Mouse (Mus musculus): Measurements from ENCODE around the gene Pttg1ip.

The Pttg1ip gene

DNA sequence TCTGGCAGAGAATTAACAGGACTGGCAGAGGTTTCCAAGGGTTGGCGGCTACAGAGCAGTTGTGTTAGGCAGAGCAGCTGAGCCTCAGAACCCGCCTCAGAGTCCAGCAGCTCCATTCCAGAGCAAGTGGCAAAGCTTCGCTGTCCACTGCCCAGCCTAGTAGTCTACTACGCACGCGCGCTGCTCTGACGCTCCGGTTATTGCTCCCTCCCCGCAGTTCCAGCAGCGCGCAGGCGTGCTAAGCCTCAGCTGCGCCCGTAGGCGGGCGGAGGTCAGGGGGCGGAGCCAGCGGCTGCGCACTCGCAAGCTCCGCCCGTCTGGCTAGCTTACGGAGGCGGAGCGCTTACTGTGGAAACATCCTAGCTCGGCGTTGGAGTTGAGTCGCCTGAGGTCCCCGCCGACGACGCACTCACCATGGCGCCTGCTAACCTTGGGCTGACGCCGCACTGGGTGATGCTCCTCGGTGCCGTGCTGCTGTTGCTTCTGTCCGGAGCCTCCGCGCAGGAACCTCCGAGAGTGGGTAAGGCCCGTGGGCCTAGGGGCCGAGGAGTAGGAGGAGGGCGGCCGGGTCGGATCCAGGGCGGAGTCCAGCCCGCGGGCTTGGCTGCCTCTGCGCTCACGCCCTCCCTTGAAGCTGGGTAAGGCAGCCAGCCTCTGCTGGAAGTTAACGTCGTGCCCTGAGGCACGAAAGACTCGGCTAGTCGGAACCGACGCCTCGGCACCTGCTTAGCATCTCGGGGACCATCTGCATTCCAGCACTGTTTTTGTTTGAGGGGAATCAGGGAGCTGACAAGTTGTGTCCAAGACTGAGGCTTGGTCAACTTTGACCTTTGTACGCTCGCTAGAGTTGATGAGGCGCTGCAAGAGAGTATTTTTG lies at the start of gene Pttg1ip:
TSS of gene Pttg1ip (plus strand) at position 313 of the 877 bp plus-strand sequence.
- in situ Hi-C loops (cut with MboI; ENCODE audit: low sequenced_read_pairs), result no loop called here

DNA sequence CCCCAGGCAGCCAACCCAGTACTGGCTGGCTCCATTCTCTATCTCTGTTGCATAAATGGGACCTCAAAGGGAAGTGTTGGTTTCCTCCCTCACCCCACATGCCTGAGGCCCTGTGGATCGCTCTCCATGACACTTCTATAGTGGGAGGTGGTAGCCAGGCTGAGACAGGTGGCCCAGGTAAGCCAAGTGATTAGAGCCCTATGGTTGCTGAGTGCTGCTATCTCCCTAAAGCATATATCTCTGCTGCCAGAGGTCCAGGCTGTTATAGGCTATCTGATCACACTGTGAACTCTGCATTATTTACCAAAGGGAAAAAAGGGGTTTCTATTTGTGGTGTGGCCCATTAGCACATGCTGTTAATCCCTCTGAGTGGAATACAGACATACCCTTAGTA lies 49.5 kb upstream of the Pttg1ip start:
- in situ Hi-C loops (cut with MboI; ENCODE audit: low sequenced_read_pairs), result no loop called here

DNA sequence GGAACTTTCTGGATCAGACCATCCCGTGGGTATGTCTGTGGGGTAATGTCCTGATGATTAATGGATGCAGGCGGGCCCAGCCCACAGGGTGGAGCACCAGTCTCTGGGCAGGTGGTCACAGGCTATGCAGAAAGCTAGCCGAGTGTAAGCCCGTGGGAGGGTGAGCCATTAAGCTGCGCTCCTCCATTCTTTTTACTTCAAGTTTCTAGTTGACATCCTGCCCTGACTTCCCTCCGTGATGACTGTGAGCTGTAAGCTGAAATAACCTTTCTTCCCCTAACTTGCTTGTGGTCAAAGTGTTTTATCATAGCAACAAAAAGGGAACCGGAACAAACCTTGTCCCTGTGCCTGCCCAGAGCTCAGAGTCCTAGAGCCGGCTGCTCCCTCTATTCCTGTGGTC lies 44.8 kb upstream of the Pttg1ip start:
- in situ Hi-C loops (cut with MboI; ENCODE audit: low sequenced_read_pairs), result no loop called here

DNA sequence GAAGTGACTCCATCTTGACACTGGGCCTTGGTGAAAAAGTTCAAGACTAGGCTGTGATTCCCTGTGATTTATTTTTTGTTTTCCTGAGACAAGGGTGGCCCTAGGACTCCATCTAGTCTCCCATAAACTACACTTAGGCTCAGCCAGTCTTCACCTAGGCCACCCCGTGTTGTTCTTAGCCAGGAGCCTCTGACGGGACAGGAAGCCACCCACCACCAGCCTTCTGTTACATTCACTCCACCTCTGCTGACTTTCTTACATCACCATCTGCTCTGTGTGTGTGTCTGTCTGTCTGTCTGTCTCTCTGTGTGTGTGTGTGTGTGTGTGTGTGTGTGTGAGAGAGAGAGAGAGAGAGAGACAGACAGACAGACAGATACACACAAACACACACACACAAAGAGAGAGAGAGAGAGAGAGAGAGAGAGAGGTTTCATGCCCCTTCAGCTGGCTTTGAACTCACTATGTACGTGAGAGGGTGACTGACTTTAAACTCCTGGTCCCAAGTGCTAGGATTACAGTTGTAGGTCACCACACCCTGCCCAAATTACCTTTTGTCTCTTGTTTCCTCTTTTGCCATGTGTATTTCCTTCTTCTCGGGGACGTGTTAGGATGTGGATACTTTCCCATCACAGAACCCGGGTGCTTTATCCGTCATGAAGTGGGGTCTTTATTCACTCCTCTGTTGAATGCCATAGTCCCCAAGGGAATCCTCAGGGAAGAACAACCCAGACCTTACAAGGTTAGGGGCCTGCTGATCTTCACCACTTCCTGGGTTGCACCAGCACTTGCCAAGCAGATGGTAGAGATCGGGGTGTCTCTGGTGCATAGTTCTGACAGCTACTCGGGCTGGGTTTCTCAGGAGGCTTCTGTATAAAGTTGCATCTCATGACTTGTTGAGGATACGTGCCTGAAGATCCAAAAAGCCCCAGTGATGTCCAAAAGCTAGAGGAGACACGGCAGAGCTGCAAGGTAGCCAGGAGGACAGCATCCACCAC lies 44.0 kb upstream of the Pttg1ip start:
- in situ Hi-C loops (cut with MboI; ENCODE audit: low sequenced_read_pairs), result no loop called here

DNA sequence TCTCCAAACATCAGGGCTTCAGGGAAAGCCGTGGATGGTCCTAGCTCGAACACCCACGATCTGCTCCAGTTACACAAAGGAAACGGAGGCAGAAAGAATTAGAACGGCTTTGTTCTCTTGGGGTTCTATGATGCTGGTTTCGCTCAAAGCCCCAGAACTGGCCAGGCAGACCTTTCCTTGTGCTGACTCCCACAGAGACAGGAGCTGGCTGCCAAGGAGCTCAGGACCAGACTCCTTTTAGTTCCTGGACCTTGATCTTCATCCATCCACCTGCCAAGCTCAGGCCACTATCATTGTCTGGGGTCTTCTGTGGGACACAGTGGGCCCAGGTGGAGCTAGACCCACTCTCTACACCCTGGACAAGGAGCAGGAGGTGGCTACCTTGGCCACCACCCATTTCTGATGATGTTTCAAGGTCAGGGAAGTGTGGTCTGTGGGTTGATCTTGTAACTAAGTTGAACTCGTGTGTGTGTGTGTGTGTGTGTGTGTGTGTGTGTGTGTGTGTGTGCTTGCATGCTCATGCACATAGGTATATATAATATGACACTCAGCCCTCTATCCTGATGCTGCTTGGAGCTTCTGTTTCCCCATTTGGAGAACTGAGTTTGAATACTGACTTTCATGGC lies 42.1 kb upstream of the Pttg1ip start:
- in situ Hi-C loops (cut with MboI; ENCODE audit: low sequenced_read_pairs), result no loop called here

DNA sequence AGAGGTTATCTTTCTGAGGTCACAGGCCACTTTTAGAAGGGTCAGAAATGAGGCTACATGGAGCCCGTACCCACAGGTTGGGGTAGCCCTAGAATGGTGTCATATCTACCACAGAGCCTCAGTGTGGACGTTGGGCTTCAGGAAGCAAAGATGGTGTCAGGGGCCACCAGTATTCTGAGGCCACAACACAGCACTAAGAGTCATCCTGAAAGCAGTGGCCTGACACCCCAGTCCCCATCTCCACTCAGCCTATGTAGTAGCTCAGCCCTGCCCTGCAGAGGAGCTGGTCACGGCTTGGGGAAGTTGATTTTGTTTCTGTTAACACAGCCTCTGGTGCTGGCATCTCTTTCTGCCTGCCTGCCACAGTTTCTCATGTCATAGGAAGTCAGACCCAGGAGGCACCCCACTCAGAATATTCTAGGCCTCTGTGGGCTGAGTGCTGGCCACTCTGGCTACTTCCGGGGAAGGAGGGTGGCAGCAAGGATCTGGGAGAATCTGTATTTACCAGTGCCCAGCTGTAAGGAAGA lies 40.9 kb upstream of the Pttg1ip start:
- in situ Hi-C loops (cut with MboI; ENCODE audit: low sequenced_read_pairs), result no loop called here

DNA sequence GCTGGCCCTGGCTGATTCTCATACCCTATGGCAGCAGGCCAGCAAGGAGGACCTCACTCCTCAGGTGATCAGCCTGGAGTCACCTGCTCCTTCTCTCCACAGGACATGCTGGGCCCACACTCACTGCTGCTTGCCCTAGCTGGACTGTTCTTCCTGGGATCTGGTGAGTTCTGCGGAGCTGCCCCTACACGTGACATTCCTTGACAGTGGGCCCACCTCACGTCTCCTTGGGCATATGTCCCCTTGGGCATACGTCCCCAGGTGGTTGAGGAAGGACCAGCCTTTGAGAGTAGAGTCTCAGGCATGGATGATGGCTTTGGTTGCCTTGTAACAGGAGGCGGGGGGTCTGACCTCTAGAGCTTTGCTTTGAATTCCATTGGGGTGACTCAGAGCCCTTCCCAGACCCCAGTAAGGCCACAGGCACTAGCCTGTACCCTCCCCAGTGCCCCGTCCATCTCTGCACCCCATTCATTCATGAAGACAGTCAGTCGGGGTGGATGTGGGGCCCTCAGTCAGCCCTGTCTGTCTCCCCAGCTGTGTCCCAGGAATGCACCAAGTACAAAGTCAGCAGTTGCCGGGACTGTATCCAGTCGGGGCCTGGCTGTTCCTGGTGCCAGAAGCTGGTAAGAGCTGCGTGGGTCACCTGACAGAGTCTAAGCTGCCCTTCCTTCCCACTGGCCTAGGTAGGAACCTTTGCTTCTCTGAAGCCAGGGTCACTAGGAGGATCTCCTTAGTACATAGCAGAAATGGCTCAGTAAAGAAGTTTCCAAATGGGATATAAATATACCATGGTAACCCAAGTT lies 39.5 kb upstream of the Pttg1ip start:
- in situ Hi-C loops (cut with MboI; ENCODE audit: low sequenced_read_pairs), result no loop called here

DNA sequence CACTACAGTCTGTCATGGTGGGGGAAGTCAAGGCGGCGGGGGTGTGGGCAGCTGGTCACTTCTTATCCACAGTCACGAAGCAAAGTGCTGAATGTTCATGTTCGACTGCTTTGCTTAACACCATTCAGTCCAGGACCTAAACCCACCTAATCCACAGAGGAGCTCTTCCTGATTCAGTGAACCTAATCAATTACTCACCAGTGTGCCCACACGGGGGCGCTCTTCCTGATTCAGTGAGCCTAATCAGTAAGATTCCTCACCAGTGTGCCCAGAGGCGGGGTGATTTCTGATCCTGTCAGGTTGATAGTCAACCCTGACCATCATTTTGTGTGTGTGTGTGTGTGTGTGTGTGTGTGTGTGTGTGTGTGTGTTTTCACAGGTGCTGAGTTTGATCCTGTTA lies 38.3 kb upstream of the Pttg1ip start:
- in situ Hi-C loops (cut with MboI; ENCODE audit: low sequenced_read_pairs), result no loop called here

DNA sequence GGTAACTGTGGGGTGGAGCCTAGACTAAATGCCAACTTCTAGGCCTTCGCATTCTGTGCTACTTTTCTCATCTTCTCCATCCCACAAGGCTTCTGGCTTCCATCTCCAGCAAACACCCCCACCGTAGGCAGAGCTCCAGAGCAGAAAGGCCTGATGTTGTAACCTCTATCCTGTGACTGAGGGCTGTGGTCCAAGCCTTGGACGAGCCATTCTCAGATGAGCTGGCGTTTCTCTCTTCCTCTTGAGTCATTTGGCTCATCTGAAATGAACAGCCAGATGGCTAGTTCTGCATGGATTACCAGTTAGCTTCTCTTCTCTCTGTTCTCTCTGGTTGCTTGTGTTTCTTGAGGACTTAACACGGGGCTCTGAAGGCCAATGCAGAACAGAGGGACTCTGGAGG lies 36.6 kb upstream of the Pttg1ip start:
- in situ Hi-C loops (cut with MboI; ENCODE audit: low sequenced_read_pairs), result no loop called here

DNA sequence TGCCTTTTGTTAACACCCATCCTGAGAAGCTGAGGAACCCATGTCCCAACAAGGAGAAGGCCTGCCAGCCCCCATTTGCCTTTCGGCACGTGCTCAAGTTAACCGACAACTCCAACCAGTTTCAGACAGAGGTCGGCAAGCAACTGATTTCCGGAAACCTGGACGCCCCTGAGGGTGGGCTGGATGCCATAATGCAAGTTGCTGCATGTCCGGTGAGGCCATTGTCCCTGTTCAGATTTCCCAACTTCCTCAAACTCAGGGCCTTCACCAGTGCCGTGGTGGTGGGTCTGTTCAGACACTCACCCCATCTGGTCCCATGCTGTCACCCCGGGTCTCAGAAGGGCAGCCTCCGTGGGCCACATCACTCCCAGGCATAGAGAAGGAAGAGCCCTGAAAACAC lies 32.9 kb upstream of the Pttg1ip start:
- in situ Hi-C loops (cut with MboI; ENCODE audit: low sequenced_read_pairs), result no loop called here

DNA sequence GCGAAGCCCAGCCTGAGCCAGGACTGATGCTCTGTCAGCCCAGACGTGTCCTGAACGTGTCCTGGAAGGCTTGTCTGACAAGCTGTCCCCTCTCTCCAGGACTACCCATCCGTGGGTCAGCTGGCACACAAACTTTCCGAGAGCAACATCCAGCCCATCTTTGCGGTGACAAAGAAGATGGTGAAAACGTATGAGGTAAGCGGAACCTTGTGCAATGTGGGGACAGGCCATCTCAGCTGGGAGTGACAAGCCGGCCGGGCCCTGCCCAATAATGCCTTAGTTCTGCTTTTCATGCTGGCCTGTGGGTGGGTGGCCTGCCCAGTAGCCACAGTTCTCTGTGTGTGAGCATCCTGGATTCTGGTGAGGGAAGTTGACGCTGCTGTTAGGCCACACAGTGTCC lies 30.6 kb upstream of the Pttg1ip start:
- in situ Hi-C loops (cut with MboI; ENCODE audit: low sequenced_read_pairs), result no loop called here

DNA sequence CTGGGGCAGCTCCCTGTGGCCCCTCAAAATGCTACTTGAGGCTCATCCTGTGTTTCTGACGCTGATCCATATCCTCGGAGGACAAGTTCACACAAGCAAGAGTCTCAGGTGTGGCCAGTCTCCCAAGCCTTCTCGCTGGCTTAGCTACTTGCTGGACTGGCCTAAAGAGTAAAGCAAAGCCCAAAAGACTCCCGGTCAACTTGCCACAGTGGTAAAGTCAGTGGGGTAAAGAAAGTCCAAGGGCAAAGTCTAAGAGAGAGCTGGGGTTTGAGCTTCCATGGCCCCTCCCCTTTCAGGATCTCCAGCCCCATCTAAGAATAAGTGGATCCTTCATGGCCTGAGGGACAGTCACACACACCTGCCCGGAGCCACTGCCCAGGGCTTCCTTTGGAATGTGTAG lies 29.4 kb upstream of the Pttg1ip start:
- in situ Hi-C loops (cut with MboI; ENCODE audit: low sequenced_read_pairs), result no loop called here

DNA sequence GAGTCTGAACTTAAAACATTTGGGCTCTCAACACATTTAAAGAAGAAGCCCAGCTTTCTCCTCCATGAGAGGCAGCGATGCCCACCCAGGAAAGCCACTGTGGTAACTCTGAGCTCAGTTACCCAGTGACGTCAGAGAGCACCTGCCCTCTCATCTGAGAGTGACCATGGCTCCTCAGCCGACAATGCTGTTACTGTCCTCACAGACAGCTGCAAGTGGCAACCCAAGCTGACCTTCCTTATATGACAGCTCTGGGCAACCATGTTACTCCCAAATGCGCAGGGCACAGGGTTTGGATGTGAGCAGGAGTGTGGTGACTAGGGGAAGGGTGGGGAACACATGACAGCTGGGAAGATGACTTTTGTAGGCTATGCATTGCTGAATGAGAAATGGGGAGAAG lies 28.2 kb upstream of the Pttg1ip start:
- in situ Hi-C loops (cut with MboI; ENCODE audit: low sequenced_read_pairs), result no loop called here

DNA sequence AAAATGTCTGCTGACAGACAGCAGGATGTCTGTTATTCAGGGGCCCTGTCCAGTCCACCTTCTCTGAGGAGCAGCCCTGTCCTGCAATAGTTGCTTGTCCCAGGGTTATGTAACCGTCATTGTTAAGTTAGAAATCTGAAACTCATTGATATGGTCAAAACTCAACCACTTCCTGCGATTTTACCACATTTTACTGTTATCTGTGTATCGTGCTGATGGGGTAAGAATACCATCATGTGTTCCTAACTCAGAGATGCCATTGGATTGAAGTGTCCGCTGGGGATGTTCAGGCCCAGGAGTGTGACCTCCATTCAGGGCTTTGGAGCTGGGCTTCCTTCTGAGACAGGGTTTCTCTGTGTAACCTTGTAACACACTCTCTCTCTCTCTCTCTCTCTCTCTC lies 26.6 kb upstream of the Pttg1ip start:
- in situ Hi-C loops (cut with MboI; ENCODE audit: low sequenced_read_pairs), result loop anchor here (5.0 kb wide), 1 partner anchor 33 kb away; no protein-coding TSS in a partner anchor

DNA sequence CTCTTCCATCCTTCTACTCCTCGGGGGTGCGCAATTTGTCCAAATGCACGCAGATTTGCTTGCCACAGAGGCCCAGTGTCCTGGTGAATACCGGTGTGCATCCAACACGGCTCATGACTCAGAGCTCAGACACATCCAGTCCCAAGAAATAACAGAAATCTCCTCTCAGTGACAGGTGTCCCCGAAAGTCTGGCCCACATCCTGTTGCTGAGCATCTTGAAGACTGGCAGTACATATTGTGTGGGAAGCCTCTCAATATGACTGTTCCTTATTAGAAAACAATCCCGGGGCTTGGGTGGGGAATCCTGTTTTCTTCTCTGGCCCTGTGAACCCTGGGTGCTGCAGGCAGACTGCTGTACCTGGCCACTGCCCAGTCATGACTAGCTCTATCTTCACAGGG lies 24.9 kb upstream of the Pttg1ip start:
- in situ Hi-C loops (cut with MboI; ENCODE audit: low sequenced_read_pairs), result loop anchor here (5.0 kb wide), 1 partner anchor 34 kb away; no protein-coding TSS in a partner anchor

DNA sequence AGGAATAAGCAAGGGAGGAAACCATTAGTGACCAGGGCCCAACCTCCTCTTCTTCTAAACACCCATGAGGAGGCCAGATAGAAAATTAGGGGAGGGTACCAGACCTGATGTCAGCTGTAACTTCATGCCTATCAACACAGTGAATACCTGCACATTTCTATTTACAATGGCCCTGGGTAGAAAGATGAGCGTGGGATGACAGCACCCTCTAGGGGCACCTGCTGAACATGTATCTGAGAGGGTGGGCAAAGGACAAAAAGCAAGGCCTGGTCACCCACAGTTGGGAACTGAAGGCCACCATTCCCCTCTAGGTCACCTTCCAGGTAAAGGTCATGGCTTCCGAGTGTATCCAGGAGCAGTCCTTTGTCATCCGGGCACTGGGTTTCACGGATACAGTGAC lies 23.9 kb upstream of the Pttg1ip start:
- in situ Hi-C loops (cut with MboI; ENCODE audit: low sequenced_read_pairs), result loop anchor here (5.0 kb wide), 1 partner anchor 35 kb away; no protein-coding TSS in a partner anchor

DNA sequence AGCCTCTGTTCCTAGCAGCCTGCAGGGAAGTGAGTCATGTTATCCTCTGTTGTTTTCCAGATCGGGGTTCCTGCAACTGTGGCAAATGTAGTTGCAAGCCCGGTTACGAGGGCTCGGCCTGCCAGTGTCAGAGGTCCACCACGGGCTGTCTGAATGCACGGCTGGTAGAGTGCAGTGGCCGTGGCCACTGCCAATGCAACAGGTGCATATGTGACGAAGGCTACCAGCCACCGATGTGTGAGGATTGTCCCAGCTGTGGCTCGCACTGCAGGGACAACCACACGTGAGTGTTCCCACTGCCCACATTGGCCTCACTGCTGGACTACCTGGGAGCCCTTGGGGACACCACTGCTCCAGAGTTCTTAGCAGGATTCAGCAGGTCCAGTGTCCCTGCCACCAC lies 21.4 kb upstream of the Pttg1ip start:
- in situ Hi-C loops (cut with MboI; ENCODE audit: low sequenced_read_pairs), result no loop called here

DNA sequence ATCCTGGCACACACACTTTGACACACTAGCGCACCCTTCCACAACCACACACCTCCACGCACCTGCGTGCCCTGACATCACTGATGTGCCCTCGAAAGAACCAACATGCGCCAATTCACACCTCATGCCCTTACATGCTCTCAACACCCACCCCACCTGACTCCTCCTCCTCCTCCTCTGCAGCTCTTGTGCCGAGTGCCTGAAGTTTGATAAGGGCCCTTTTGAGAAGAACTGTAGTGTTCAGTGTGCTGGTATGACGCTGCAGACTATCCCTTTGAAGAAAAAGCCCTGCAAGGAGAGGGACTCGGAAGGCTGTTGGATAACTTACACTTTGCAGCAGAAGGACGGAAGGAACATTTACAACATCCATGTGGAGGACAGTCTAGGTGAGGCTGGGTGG lies 20.7 kb upstream of the Pttg1ip start:
- in situ Hi-C loops (cut with MboI; ENCODE audit: low sequenced_read_pairs), result no loop called here

DNA sequence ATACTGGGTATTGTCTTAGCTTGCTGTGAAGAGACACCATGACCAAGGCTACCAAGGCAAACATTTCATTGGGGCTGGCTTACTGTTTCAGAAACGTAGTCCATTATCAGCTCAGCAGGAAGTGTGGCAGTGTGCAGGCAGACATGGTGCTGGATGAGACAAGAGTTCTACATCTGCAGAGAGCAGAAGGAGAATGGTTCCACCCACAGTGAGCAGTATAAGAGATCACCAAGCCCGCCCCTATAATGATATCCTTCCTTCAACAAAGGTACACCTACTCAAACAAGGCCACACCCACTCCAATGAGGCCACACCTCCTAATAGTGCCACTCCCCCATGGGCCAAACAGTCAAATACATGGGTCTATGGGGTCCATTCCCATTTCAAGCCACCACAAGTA lies 20.0 kb upstream of the Pttg1ip start:
- in situ Hi-C loops (cut with MboI; ENCODE audit: low sequenced_read_pairs), result no loop called here

DNA sequence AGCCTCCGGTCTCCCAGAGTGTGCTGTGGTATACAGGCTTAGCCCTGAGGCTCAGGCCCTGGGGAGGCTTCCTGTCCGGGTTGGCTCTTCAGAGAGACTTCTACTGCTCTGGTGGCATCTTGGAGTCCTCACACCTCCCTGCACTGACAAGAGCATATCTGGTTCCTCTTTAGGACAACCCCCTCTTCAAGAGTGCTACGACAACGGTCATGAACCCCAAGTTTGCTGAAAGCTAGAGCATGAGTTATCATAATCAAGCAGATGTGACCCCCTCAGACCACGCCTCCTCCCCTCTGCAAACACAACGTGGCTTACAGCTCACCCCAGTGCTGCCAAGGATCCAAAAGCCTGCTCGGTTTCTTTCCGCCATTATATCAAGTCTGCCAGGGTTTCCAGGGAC lies 16.5 kb upstream of the Pttg1ip start:
- in situ Hi-C loops (cut with MboI; ENCODE audit: low sequenced_read_pairs), result no loop called here

Data from CH12F3 (cell line).